Mouse (Mus musculus) gastrocnemius, adult 2 months (tissue): ENCODE results near the gene Slc25a23. TPM values are rescaled to one million over a fixed set of nuclear protein-coding genes. Genes with fewer than 3 reads are reported as not detected.

ENCODE experiments used
- DNase-seq: peaks from one replicate; pipeline ENCODE4 v3.0.0; 2022
- H3K27ac ChIP-seq: fragments of 200-600 bp; 2 replicates; pipeline ENCODE4 v1.8.1; 2022; ENCODE audit warnings: mild to moderate bottlenecking
- H3K4me3 ChIP-seq: fragments of 200-600 bp; 2 replicates; pipeline ENCODE4 v1.8.1; 2022; ENCODE audit warnings: mild to moderate bottlenecking, moderate library complexity
- CTCF ChIP-seq: fragments of 200-600 bp; IDR thresholded peaks from 2 replicates; pipeline ENCODE4 v1.8.1; 2022; ENCODE audit warnings: antibody characterized with exemption, mild to moderate bottlenecking, moderate library complexity
- intact Hi-C: fragments of 180-260 bp; cut with DNase I; formaldehyde crosslinking; loops from one replicate; pipeline ENCODE4 v1.15.1; 2025
- total RNA-seq, 2 experiments: library from RNA; stranded (reverse); gene quantifications; 2 replicates each; pipeline ENCODE4 v1.2.3; 2021

Gene Slc25a23
- total RNA-seq, 2 experiments from 2014 or later, result 34.4 to 52.2 TPM

DNA sequence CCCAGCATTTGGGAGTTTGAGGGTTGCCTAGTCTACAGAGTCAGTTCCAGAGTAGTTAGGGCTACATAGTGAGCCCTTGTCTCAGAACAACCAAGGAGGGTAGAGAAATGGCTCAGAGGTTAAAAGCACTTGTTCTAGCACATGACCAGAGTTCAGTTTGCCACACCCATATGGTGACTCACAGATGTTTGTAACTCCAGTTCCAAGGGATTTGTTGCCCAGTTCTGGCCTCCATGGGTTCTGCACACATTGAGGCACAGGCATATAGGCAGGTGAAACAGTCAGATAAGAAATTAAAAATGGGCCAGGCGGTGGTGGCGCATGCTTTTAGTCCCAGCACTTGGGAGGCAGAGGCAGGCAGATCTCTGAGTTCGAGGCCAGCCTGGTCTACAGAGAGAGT is 34.6 kb upstream of the Slc25a23 start:
- intact Hi-C loops, result no loop called here

GRCm38 (mm10) chr17:57087049-57087832 is 27.6 kb upstream of the Slc25a23 start, which contains the start of gene Tubb4a:
TSS of gene Tubb4a (minus strand) at chr17:57087782.
- TF ChIP-seq CTCF, result no peak
- Histone ChIP-seq H3K27ac (peak within 1 kb of the TSS; percentile 46), H3K4me3 (peak within 1 kb of the TSS; percentile 64)
- intact Hi-C loops, result no loop called here
- DNase-seq, result peak; percentile 55

More for the DNA sequence above, 34.6 kb upstream of the Slc25a23 start:
- no peak for TF ChIP-seq CTCF
- Histone ChIP-seq H3K27ac (no peak overlapping the region), H3K4me3 (no peak overlapping the region)
- DNase-seq, result no peak

- no peak for TF ChIP-seq CTCF
- no peak for DNase-seq
- Histone ChIP-seq H3K27ac (no peak overlapping the region), H3K4me3 (no peak overlapping the region)
- intact Hi-C loops, result no loop called here
These were observed 26.5 kb upstream of the Slc25a23 start for GRCm38 (mm10) chr17:57085970-57086757.

DNA sequence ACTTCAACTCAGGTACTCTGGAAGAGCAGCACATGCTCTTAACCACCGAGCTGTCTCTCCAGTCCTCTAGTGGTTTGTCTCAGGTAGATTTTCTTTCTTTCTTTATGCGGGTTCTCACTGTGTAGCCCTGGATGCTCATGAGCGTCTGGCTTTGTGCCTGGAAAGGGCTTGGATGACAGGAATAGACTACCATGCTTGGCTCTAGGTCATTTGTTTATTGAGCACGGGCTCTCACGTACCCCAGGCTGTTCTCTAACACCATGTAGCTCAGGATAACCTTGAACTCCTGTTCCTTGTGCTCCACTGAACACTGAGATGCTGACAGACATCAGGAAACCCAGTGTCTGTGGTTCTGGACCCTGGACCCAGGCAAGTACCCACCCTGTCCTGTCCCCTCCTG is 22.8 kb upstream of the Slc25a23 start:
- no peak for TF ChIP-seq CTCF
- intact Hi-C loops, result no loop called here

GRCm38 (mm10) chr17:57081234-57081842 is 21.7 kb upstream of the Slc25a23 start:
- Histone ChIP-seq H3K27ac (no peak overlapping the region), H3K4me3 (no peak overlapping the region)
- intact Hi-C loops, result no loop called here
- no peak for TF ChIP-seq CTCF
- DNase-seq, result no peak

More for the DNA sequence above, 22.8 kb upstream of the Slc25a23 start:
- H3K4me3 ChIP-seq, result no peak overlapping the region
- no peak for DNase-seq
- H3K27ac ChIP-seq, result no peak overlapping the region

DNA sequence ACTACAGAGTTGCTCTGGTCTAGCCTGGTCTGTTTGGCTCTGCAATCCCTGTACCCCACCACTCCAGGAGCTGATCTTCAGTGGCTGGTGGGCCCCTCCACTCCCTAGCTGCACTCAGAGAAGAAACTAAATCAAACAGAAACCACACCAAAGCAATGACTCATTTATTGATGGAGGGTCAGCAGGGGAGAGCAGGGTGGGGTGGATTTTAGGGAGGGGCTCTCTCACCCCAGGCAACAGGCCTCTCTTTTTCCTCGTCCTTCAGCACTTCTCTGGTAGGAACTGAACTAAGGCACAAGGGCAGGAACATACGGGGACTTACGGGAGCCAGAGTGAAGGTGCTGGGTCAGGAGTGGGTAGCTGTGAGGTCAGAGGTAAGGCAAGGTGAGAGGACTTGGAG is 20.3 kb upstream of the Slc25a23 start:
- intact Hi-C loops, result no loop called here
- H3K27ac ChIP-seq, result no peak overlapping the region
- DNase-seq, result no peak
- TF ChIP-seq CTCF, result no peak
- H3K4me3 ChIP-seq, result no peak overlapping the region

DNA sequence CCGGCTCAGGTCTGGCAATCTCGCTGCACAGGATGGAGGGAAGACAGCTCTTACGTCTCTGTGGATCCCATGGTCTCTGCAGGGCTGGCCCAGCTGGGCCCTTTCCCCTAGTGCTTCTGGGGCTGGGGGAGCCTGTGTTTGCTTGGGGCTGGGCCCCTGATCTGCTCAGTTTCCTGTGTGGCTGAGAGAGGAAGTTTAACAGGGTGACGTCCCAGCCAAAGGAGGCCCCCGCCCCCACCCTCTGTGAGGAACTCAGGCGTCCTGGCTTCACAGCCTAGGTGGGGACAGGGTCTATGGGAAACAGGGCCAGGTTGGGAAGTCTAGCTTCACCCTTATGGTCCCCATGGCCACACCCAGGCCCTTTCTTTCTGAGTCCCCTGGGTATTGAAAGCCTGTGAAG is 18.7 kb upstream of the Slc25a23 start, which contains the start of gene Dennd1c:
TSS of gene Dennd1c (minus strand) at position 179 of the 400 bp plus-strand sequence.
- intact Hi-C loops, result no loop called here
- Histone ChIP-seq H3K27ac (peak within 1 kb of the TSS; percentile 56; the same call in 1 of the 2 replicates), H3K4me3 (peak within 1 kb of the TSS; percentile 43)
- TF ChIP-seq CTCF, result no peak
- no peak for DNase-seq

DNA sequence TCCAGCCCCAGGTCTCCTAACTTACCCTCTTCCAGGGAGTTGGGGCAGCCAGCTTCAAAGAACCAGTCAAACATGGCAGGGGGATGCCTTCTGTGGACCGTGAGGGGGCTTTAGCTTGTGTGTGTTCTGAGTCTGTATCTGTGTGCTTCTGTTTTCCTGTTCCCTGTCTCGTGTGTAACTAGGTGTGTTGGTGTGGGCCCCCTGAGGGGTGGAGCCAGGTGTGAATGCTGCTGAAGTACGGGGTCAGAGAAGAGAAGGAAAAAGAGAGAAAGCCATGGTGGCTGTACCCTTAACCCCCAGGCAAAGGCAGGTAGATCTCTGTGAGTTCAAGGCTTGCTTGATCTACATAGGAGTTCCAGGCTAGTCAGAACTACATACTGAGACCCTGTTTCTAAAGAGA is 17.3 kb upstream of the Slc25a23 start:
- H3K27ac ChIP-seq, result no peak overlapping the region
- intact Hi-C loops, result no loop called here
- TF ChIP-seq CTCF, result no peak
- DNase-seq, result no peak
- no peak overlapping the region for H3K4me3 ChIP-seq

DNA sequence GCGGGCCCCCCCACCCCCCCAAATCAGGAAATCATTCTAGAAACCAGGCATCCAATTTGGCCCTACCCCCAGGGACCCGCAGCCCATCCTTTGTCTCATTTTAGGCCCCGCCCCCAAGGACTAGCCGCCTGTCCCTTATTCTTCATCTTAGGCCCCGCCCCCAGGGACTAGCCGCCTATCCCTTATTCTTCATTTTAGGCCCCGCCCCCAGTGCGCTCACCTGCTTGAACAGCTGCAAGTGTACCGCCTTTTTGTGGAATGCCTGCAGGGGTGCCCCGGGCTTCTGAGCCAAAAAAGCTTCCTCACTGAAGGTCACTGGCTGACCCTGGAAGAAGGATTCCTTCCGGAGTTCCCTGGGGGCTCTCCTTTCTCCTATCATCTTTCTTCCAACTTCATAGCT is 11.0 kb upstream of the Slc25a23 start:
- Histone ChIP-seq H3K4me3 (no peak overlapping the region), H3K27ac (no peak overlapping the region)
- DNase-seq, result no peak
- intact Hi-C loops, result no loop called here
- no peak for TF ChIP-seq CTCF

DNA sequence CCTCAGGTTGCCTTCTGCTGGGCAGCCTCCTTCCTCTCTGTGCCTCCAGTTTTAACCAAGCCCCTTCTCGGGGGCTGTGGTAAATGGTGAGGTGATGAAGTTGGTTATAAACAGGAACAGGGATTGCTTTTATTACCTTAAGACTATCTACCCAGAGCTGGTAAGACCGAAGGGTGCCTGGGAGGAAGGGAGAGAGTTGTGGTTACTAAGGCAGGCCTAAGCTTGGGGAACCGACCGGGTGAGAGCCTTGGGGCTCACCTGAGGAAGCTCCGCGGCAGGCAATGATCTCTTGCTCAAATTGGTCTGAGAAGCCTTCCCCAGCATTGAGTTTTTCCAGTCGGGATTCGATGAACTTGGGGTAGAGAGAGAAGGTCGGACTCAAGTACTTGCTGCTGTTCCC is 10.6 kb upstream of the Slc25a23 start:
- intact Hi-C loops, result no loop called here
- no peak for DNase-seq
- TF ChIP-seq CTCF, result no peak
- Histone ChIP-seq H3K27ac (no peak overlapping the region), H3K4me3 (no peak overlapping the region)

DNA sequence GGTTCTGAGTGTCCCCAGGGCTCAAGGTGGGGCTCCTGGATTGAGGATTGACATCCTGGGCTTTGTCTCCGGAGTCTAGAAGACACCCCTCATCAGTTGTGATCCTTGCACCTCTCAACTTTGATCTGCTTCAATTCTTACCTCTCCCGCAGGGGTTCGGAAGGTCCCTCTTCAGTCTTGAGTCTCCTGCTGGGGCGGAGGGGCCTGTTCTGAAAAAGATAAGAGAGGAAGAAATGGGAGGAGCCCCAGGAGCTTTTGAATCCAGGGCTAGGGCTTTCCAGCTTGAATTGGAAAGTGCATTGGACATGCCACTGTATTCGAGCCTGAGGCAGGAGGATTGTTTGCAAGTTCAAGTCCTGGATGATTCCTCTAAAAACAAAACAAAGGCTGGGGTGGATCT is 7.2 kb upstream of the Slc25a23 start:
- intact Hi-C loops, result no loop called here
- TF ChIP-seq CTCF, result no peak
- Histone ChIP-seq H3K27ac (no peak overlapping the region), H3K4me3 (no peak overlapping the region)
- DNase-seq, result no peak

DNA sequence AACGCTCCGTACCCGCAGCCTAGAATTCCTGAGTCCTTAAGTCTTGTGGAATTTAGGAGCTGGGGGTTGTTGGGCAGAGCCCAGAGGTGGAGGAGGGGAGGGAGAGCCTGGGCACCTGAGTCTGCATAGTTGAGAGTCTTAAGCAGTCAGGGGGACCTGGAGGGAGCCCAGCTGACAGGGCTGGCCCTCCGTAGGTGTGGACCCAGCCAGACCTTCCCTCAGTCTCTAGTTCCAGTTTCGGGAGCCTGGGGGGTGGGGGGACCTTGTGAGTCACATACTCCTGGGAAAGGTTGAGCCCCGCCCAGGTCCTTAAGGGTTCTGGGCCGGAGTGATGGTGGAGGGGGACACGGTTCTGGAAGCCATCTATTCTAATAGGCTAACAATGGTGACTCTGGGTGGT is 3.4 kb upstream of the Slc25a23 start:
- no peak for TF ChIP-seq CTCF

GRCm38 (mm10) chr17:57062548-57062947 is 2.9 kb upstream of the Slc25a23 start:
- no peak for DNase-seq
- intact Hi-C loops, result no loop called here
- TF ChIP-seq CTCF, result no peak
- Histone ChIP-seq H3K4me3 (peak overlapping the region; percentile 61), H3K27ac (no peak overlapping the region)

More for the DNA sequence above, 3.4 kb upstream of the Slc25a23 start:
- no peak for DNase-seq
- Histone ChIP-seq H3K4me3 (no peak overlapping the region), H3K27ac (no peak overlapping the region)
- intact Hi-C loops, result no loop called here
